Mouse (Mus musculus): ENCODE data around the gene Mybpc3. TPM values are rescaled to one million over a fixed set of nuclear protein-coding genes. Genes with fewer than 3 reads are reported as not detected.

Gene Mybpc3
- 1 to 10 TPM in 1 of 2 experiments, under 1 TPM in 1; 0.98 to 1.4 TPM for total RNA-seq (2023)

DNA sequence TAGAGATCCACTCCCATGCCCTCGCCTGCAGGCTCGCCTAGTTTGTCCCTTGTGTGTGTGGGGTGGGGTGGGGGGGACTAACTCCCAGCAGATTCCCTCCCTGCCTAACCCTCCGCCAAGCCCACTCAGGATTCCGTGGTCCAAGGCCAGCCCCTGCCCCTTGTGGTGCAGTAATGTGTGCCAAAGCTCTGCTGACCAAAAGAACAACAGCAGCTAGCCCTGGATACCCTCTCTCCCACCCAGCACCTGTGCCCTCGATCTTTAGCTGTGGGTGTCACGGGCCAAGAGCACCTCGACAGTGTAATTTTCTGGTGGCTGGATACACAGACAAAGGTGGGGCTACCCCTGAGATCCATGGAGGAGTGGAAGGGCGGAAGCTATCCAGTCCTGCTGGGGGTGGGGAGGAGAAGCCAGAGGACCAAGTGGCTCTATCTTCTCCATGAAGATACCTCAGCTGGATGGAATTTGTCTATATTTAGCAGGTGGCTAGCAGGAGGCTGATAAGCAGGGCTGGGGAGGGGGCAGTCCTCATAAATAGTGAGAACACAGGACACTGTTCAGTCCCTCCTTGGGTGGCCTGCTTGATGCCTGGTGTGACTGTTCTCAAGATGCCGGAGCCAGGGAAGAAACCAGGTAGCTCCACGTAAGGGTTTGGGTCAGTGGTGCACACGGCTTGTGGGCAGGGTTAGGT, at the start of gene Mybpc3:
Gene Mybpc3 (plus strand): TSS at position 560 of the 691 bp plus-strand sequence.

GRCm38 (mm10) chr2:91070076-91070800, 47.7 kb upstream of the Mybpc3 start, which contains the start of gene Slc39a13:
Gene Slc39a13 (minus strand): TSS chr2:91070417.

DNA sequence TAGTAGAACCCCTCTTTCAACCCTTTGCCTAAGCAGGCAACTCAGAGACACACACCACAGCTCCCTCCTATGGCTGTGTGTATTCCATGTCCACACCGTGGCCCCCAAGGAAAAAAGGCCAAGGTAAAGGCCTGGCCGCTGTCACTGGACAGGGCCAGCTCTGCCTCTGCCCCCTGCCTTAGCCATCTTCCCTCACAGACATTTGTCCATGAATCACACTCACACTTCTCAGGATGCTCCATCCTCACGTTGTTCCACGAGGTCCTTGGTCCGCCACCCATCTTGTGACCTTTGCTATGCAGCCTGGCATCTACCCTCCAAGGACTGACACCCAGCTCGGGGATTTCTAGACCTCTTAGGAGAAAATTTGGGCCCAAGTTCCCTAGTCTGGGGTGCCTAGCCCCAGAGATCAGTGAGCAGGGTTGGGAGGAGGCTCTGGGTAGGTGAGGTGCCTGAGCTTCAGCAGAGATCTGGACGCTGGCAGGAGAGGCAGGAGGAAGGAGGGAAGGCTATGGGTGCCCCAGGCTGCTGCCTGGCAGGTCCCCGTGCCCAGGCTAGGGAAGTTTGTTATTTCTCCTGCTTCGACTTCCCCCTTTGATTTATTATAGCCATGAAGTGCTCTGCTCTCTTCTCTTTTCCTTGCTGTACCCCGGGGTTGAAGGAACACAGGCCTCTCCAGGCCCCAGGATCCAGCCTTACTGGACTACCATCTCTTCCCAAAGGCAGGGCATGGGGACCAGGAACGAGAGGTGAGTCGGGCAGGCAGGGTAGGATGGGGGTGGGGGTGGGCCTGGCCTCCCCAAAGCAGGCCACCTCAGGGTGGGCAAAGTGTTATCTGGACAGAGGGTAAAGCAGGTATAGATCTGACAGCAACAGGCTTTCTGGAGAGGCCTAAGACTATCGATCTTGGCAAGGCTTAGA, 35.9 kb upstream of the Mybpc3 start, which contains the start of gene Spi1:
Gene Spi1 (plus strand): TSS at position 616 of the 921 bp plus-strand sequence.

GRCm38 (mm10) chr2:91183711-91184405, 65.9 kb downstream of the Mybpc3 start, which contains the start of gene Madd:
Gene Madd (minus strand): TSS chr2:91183837.

Other genes starting within 250 kb of the Mybpc3 start
- gene C1qtnf4, start 232.3 kb upstream of the Mybpc3 start, total RNA-seq (2023): not detected
- gene Kbtbd4, start 213.4 kb upstream of the Mybpc3 start, total RNA-seq (2023): 10 to 100 TPM; 27.7 to 31.1 TPM
- gene Ndufs3, start 213.3 kb upstream of the Mybpc3 start, total RNA-seq (2023): 100 to 1,000 TPM; 142 to 154 TPM
- 100 to 1,000 TPM in 1 of 2 experiments, 10 to 100 TPM in 1; 97.6 to 115 TPM for gene Celf1, start 177.8 kb upstream of the Mybpc3 start, total RNA-seq (2023)
- under 1 TPM in 1 of 2 experiments, not detected in 1; 0.50 TPM for gene Rapsn, start 82.5 kb upstream of the Mybpc3 start, total RNA-seq (2023)
- gene Psmc3, start 64.1 kb upstream of the Mybpc3 start, total RNA-seq (2023): 100 to 1,000 TPM; 106 to 137 TPM
- 10 to 100 TPM; 22.8 to 29.1 TPM for gene Slc39a13, start 47.7 kb upstream of the Mybpc3 start, total RNA-seq (2023)
- gene Spi1, start 35.8 kb upstream of the Mybpc3 start, total RNA-seq (2023): 100 to 1,000 TPM; 114 to 122 TPM
- gene Madd, start 65.7 kb downstream of the Mybpc3 start, total RNA-seq (2023): 100 to 1,000 TPM; 123 to 125 TPM
- gene Nr1h3, start 84.7 kb downstream of the Mybpc3 start, total RNA-seq (2023): 1 to 10 TPM in 1 of 2 experiments, under 1 TPM in 1; 0.93 to 2.6 TPM
- 1 to 10 TPM; 4.5 to 5.1 TPM for gene Acp2, start 84.7 kb downstream of the Mybpc3 start, total RNA-seq (2023)
- 10 to 100 TPM; 43.1 to 48.0 TPM for gene Ddb2, start 118.8 kb downstream of the Mybpc3 start, total RNA-seq (2023)
- 1 to 10 TPM in 1 of 2 experiments, not detected in 1; 1.9 TPM for gene Pacsin3, start 137.8 kb downstream of the Mybpc3 start, total RNA-seq (2023)
- gene Arfgap2, start 146.8 kb downstream of the Mybpc3 start, total RNA-seq (2023): 100 to 1,000 TPM; 141 to 161 TPM

Measured in B cell, adult 67 days (primary cell).